Mouse (Mus musculus) forebrain, embryonic 12.5 days (tissue): Measurements from ENCODE around the gene Tram2. TPM values are rescaled to one million over a fixed set of nuclear protein-coding genes. Genes with fewer than 3 reads are reported as not detected.

Source experiments
- ATAC-seq: fragments of 200-750 bp; cut with Nextera tagmentation; 2 replicates; pipeline ENCODE4 v1.8.0; 2017; ENCODE audit warnings: moderate TSS enrichment; ENCODE audit not compliant: low FRiP score
- H3K27ac ChIP-seq: fragments of 300-500 bp; sonication (generic); 2 replicates; pipeline ENCODE4 v1.5.1; 2016; ENCODE audit warnings: mild to moderate bottlenecking
- H3K27me3 ChIP-seq: fragments of 300-500 bp; sonication (generic); 2 replicates; pipeline ENCODE4 v1.6.1; 2016; ENCODE audit warnings: mild to moderate bottlenecking
- H3K36me3 ChIP-seq: fragments of 300-500 bp; sonication (generic); replicated peaks from 2 replicates; pipeline ENCODE4 v1.6.1; 2016; ENCODE audit warnings: mild to moderate bottlenecking
- H3K4me1 ChIP-seq: fragments of 300-500 bp; sonication (generic); 2 replicates; pipeline ENCODE4 v1.6.1; 2016
- H3K4me2 ChIP-seq: fragments of 300-500 bp; sonication (generic); 2 replicates; pipeline ENCODE4 v1.6.1; 2016; ENCODE audit warnings: mild to moderate bottlenecking, moderate library complexity
- H3K4me3 ChIP-seq: fragments of 300-500 bp; sonication (generic); replicated peaks from 2 replicates; pipeline ENCODE4 v1.5.1; 2016; ENCODE audit warnings: mild to moderate bottlenecking
- H3K9ac ChIP-seq: fragments of 300-500 bp; sonication (generic); 2 replicates; pipeline ENCODE4 v1.6.1; 2016; ENCODE audit warnings: mild to moderate bottlenecking
- H3K9me3 ChIP-seq: fragments of 300-500 bp; sonication (generic); 2 replicates; pipeline ENCODE4 v1.6.1; 2016
- WGBS: fragments of 180-500 bp; shearing (Covaris S2); methylation state at CpG from one replicate; pipeline ENCODE4 v1.1.7; 2016; 5-methylcytosine and 5-hydroxymethylcytosine counted together
- polyA plus RNA-seq: library from polyadenylated mRNA; unstranded; fragments of >200 nt; fragmentation: Nextera tagmentation; extraction: Ambion mirVana; gene quantifications from 2 replicates; pipeline ENCODE4 v1.2.1, GENCODE M21; 2016

Gene Tram2
- polyA plus RNA-seq, 1 experiment from 2014 or later = 4.1 TPM

DNA sequence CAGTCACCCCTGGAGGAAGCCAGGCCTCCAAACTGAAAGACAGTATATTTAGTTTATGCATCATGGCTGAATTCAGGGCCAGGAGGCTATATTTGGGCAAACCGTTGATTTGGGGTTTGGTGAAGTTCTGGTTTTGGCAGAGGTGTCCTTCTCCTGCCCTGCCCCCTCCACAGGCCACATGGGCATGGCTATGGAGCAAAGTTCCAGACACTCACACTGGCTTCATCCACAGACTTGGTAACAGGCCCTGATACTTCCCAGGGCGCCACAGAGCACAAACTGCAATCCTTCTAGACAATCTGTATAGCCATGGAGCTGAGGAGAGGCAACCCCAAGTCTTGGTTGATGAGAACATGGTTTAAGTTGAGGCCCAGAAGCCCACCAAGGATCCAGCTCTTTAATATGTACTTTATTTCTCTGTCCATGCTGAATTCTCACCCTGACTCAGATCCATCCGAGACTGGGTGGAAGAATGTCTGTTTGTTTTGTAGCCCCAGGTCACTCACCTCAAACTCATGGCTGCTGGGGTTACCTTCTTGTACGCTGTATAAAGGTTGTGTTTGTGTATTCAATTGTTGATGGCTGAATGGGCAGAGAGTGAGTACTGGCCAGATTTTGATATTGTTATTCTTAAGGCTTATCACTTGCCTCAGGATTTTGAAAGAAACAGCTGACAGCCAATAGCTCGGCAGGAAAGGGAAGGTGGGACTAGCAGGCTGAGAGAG lies 19.5 kb downstream of the Tram2 start:
- no peaks in the 10 kb centered on the region for H3K4me1 ChIP-seq
- no peak overlapping the region for H3K4me3 ChIP-seq
- H3K27me3 ChIP-seq = no peaks in the 10 kb centered on the region
- no peaks in the 10 kb centered on the region for H3K36me3 ChIP-seq
- no peak overlapping the region for H3K4me2 ChIP-seq
- no peak overlapping the region for H3K9ac ChIP-seq
- ATAC-seq = no peak
- no peaks in the 10 kb centered on the region for H3K9me3 ChIP-seq
- 90% methylated on average over 5 of the region's 5 CpGs for WGBS
- no peak overlapping the region for H3K27ac ChIP-seq

GRCm38 (mm10) chr1:21053009-21053408 lies 26.0 kb downstream of the Tram2 start:
- H3K4me2 ChIP-seq = no peak overlapping the region
- no peaks in the 10 kb centered on the region for H3K27me3 ChIP-seq
- no peaks in the 10 kb centered on the region for H3K9me3 ChIP-seq
- H3K9ac ChIP-seq = no peak overlapping the region
- 0 out of 2 replicates have a peak overlapping the region, but pooled peaks have one; percentile 53 for H3K27ac ChIP-seq
- peak; percentile 13; the same call in 1 of the 2 replicates for ATAC-seq
- no peaks in the 10 kb centered on the region for H3K36me3 ChIP-seq
- peaks cover 21% of the 10 kb centered on the region for H3K4me1 ChIP-seq
- 68% methylated on average over 9 of the region's 9 CpGs for WGBS
- H3K4me3 ChIP-seq = no peak overlapping the region

GRCm38 (mm10) chr1:21052608-21053007 lies 26.4 kb downstream of the Tram2 start:
- H3K27me3 ChIP-seq = no peaks in the 10 kb centered on the region
- no peak overlapping the region for H3K4me3 ChIP-seq
- H3K9ac ChIP-seq = no peak overlapping the region
- H3K9me3 ChIP-seq = no peaks in the 10 kb centered on the region
- H3K36me3 ChIP-seq = no peaks in the 10 kb centered on the region
- H3K27ac ChIP-seq = peak overlapping the region; percentile 53
- ATAC-seq = peak; percentile 55
- no peak overlapping the region for H3K4me2 ChIP-seq
- 52% methylated on average over 5 of the region's 5 CpGs for WGBS
- H3K4me1 ChIP-seq = peaks cover 21% of the 10 kb centered on the region

- no peak; the same call in 1 of the 2 replicates for ATAC-seq
- no peak overlapping the region for H3K9ac ChIP-seq
- H3K4me3 ChIP-seq = no peak overlapping the region
- peak overlapping the region; percentile 53 for H3K27ac ChIP-seq
- 56% methylated on average over 5 of the region's 5 CpGs for WGBS
- peaks cover 21% of the 10 kb centered on the region for H3K4me1 ChIP-seq
- no peaks in the 10 kb centered on the region for H3K36me3 ChIP-seq
- no peak overlapping the region for H3K4me2 ChIP-seq
- H3K9me3 ChIP-seq = no peaks in the 10 kb centered on the region
- H3K27me3 ChIP-seq = no peaks in the 10 kb centered on the region
Measured at GRCm38 (mm10) chr1:21052132-21052545, 26.9 kb downstream of the Tram2 start.

DNA sequence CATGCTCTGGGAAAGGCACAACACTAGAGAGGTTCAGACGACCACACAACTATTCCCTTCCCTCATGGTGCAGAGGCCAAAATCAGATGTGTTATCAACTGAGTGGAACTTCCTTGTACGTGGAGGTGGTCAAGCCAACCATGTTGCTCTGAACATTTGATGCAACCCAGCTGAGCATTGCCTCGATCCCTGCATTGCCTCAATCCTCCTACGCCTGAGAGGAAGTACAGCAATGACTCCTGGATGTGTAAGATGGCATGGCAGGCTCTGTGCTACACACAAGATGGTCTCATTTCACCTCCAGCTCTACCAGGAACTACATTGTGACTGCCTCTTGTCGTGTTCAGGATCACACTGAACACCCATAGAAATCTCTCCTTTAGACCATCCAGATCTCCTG lies 30.0 kb downstream of the Tram2 start:
- Histone ChIP-seq H3K27ac (no peak overlapping the region), H3K9me3 (no peaks in the 10 kb centered on the region), H3K4me1 (peaks cover 21% of the 10 kb centered on the region), H3K4me3 (no peak overlapping the region), H3K36me3 (no peaks in the 10 kb centered on the region), H3K27me3 (no peaks in the 10 kb centered on the region), H3K4me2 (no peak overlapping the region), H3K9ac (no peak overlapping the region)
- WGBS = 93% methylated on average over 5 of the region's 5 CpGs
- no peak for ATAC-seq

GRCm38 (mm10) chr1:21048402-21048801 lies 30.6 kb downstream of the Tram2 start:
- WGBS = 88% methylated on average over 8 of the region's 8 CpGs
- Histone ChIP-seq H3K9ac (no peak overlapping the region), H3K9me3 (no peaks in the 10 kb centered on the region), H3K27ac (no peak overlapping the region), H3K4me1 (peaks cover 18% of the 10 kb centered on the region), H3K4me2 (no peak overlapping the region), H3K4me3 (no peak overlapping the region), H3K36me3 (no peaks in the 10 kb centered on the region), H3K27me3 (no peaks in the 10 kb centered on the region)
- ATAC-seq = no peak

- no peak for ATAC-seq
- Histone ChIP-seq H3K9ac (no peak overlapping the region), H3K4me2 (no peak overlapping the region), H3K27me3 (no peaks in the 10 kb centered on the region), H3K36me3 (no peaks in the 10 kb centered on the region; the same call in 1 of the 2 replicates), H3K9me3 (no peaks in the 10 kb centered on the region), H3K4me3 (no peak overlapping the region), H3K27ac (no peak overlapping the region), H3K4me1 (no peaks in the 10 kb centered on the region)
- WGBS = 90% methylated on average over 7 of the region's 7 CpGs
Measured at GRCm38 (mm10) chr1:21042461-21042860, 36.6 kb downstream of the Tram2 start.

DNA sequence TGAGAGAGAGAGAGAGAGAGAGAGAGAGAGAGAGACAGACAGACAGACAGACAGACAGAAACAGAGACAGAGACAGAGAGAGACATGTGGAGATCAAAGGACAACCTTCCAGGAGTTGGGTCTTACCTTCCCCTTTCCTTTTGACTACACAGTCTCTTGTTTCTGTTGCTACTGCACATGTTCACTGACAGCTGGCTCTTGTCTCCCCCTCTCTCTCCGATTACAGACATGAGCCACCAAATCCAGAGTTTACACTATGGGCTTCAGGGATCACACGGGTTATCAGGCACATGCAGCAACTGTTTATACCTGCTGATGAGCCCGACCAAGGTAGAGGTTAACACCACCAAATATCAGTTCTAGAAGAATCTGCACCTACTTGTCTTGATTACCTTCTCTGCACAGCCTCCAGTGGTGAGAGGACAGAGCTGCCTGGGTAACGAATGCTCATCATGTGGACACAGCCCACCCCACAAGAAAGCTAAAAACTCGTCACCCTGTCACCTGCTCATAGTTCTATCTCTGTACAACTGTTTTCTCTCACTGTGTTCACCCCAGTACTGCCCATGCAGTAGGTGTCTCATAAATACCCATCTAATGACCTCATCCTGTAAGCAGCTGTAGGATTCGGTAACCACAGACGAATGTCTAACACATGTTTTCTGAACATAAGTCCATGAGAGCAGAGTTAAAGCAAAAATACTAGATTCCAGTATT lies 38.3 kb downstream of the Tram2 start:
- H3K4me3 ChIP-seq = no peak overlapping the region
- no peak overlapping the region for H3K4me2 ChIP-seq
- H3K4me1 ChIP-seq = no peaks in the 10 kb centered on the region
- no peaks in the 10 kb centered on the region for H3K27me3 ChIP-seq
- no peak for ATAC-seq
- 86% methylated on average over 7 of the region's 7 CpGs for WGBS
- no peak overlapping the region for H3K9ac ChIP-seq
- peaks cover 6% of the 10 kb centered on the region; the same call in 1 of the 2 replicates for H3K36me3 ChIP-seq
- H3K9me3 ChIP-seq = no peaks in the 10 kb centered on the region
- no peak overlapping the region for H3K27ac ChIP-seq

GRCm38 (mm10) chr1:21040173-21040572 lies 38.9 kb downstream of the Tram2 start:
- no peaks in the 10 kb centered on the region for H3K9me3 ChIP-seq
- no peaks in the 10 kb centered on the region for H3K27me3 ChIP-seq
- H3K36me3 ChIP-seq = peaks cover 6% of the 10 kb centered on the region; the same call in 1 of the 2 replicates
- no peak overlapping the region for H3K4me2 ChIP-seq
- no peaks in the 10 kb centered on the region for H3K4me1 ChIP-seq
- ATAC-seq = no peak
- H3K27ac ChIP-seq = no peak overlapping the region
- H3K9ac ChIP-seq = no peak overlapping the region
- no peak overlapping the region for H3K4me3 ChIP-seq
- WGBS = 91% methylated on average over 7 of the region's 7 CpGs

DNA sequence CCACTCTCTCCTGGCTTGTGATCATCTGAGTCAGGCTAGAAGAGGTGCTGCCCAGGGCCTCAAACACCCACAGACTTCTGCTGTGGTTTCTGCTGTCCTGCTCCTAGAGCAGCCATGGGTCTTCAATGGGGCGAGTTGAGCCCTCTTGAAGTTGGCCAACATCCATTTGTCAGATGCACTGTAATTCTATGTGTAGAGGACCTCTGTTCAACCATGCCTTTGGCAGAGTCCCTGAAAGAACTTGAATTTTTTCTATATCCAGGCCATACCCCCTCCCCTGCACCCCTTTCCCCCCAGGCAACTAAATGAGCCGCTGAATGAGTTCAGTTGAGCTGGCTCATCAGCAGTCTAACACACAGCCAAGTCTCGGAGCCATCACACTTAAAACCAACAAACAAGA lies 39.5 kb downstream of the Tram2 start:
- Histone ChIP-seq H3K9ac (no peak overlapping the region), H3K27me3 (no peaks in the 10 kb centered on the region), H3K4me1 (no peaks in the 10 kb centered on the region), H3K9me3 (no peaks in the 10 kb centered on the region), H3K27ac (no peak overlapping the region), H3K4me2 (no peak overlapping the region), H3K36me3 (peaks cover 6% of the 10 kb centered on the region; the same call in 1 of the 2 replicates), H3K4me3 (no peak overlapping the region)
- WGBS = 90% methylated on average over 3 of the region's 3 CpGs
- no peak for ATAC-seq

GRCm38 (mm10) chr1:21037881-21038601 lies 41.0 kb downstream of the Tram2 start:
- Histone ChIP-seq H3K4me1 (no peaks in the 10 kb centered on the region), H3K9me3 (no peaks in the 10 kb centered on the region), H3K27me3 (no peaks in the 10 kb centered on the region), H3K9ac (no peak overlapping the region), H3K36me3 (peaks cover 6% of the 10 kb centered on the region; the same call in 1 of the 2 replicates), H3K4me3 (no peak overlapping the region), H3K27ac (no peak overlapping the region), H3K4me2 (no peak overlapping the region)
- 92% methylated on average over 6 of the region's 6 CpGs for WGBS
- ATAC-seq = no peak

DNA sequence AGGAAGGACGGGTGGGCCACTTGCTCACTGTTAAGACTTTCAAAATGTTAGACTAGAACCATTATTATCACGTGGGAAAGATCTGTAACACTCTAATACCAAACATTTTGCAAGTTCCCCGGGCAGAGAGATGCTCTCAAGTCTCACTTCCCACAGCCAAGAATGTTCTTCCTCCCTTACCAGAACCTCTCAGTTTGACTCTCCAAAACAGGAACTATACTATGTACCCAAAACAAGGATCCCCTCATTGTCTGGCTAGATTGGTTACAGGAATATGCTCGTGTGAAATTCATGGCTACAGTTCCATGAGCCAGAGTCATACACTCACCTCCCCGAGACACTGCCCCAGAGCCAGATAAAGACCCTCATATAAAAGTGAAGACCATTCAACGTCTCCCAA lies 43.2 kb downstream of the Tram2 start:
- H3K27ac ChIP-seq = no peak overlapping the region
- H3K4me3 ChIP-seq = no peak overlapping the region
- H3K4me2 ChIP-seq = no peak overlapping the region
- ATAC-seq = no peak
- no peaks in the 10 kb centered on the region for H3K4me1 ChIP-seq
- WGBS = 86% methylated on average over 6 of the region's 6 CpGs
- peaks cover 6% of the 10 kb centered on the region; the same call in 1 of the 2 replicates for H3K36me3 ChIP-seq
- H3K9me3 ChIP-seq = no peaks in the 10 kb centered on the region
- no peak overlapping the region for H3K9ac ChIP-seq
- no peaks in the 10 kb centered on the region for H3K27me3 ChIP-seq
